Mouse (Mus musculus): ENCODE data around the gene Acsbg2. TPM values are rescaled to one million over a fixed set of nuclear protein-coding genes. Genes with fewer than 3 reads are reported as not detected.
A peak's percentile ranks its signal among the peaks of the same experiment; 100 is the strongest.

Acsbg2 gene
- polyA plus RNA-seq, 1 experiment from 2014 or later = not detected

- WGBS = 92% methylated on average over 8 of the region's 8 CpGs
- Histone ChIP-seq H3K27ac (no peak overlapping the region), H3K36me3 (ENCODE audit: poor library complexity, severe bottlenecking) (no peaks in the 10 kb centered on the region), H3K9me3 (replicated peaks) (no peaks in the 10 kb centered on the region), H3K4me1 (no peaks in the 10 kb centered on the region), H3K4me3 (no peak overlapping the region), H3K27me3 (no peaks in the 10 kb centered on the region), H3K9ac (no peak overlapping the region), H3K4me2 (no peak overlapping the region)
- no peak for ATAC-seq
Measured at GRCm38 (mm10) chr17:56836336-56836735, 37.9 kb downstream of the Acsbg2 start.

GRCm38 (mm10) chr17:56833381-56833780 is 40.9 kb downstream of the Acsbg2 start:
- Histone ChIP-seq H3K36me3 (ENCODE audit: poor library complexity, severe bottlenecking) (no peaks in the 10 kb centered on the region), H3K4me1 (peaks cover 20% of the 10 kb centered on the region), H3K9ac (no peak overlapping the region), H3K27me3 (peaks cover 7% of the 10 kb centered on the region; the same call in 1 of the 2 replicates), H3K4me2 (no peak overlapping the region), H3K4me3 (no peak overlapping the region), H3K9me3 (replicated peaks) (no peaks in the 10 kb centered on the region), H3K27ac (no peak overlapping the region)
- no peak for ATAC-seq
- 92% methylated on average over 1 of the region's 1 CpGs for WGBS

GRCm38 (mm10) chr17:56832918-56833317 is 41.3 kb downstream of the Acsbg2 start:
- ATAC-seq = no peak
- Histone ChIP-seq H3K27ac (no peak overlapping the region), H3K9me3 (replicated peaks) (no peaks in the 10 kb centered on the region), H3K36me3 (ENCODE audit: poor library complexity, severe bottlenecking) (no peaks in the 10 kb centered on the region), H3K27me3 (peaks cover 7% of the 10 kb centered on the region; the same call in 1 of the 2 replicates), H3K4me3 (no peak overlapping the region), H3K9ac (no peak overlapping the region), H3K4me1 (peaks cover 20% of the 10 kb centered on the region), H3K4me2 (no peak overlapping the region)
- 95% methylated on average over 1 of the region's 1 CpGs for WGBS

GRCm38 (mm10) chr17:56831111-56831816 is 43.0 kb downstream of the Acsbg2 start:
- Histone ChIP-seq H3K9ac (peak overlapping the region; percentile 55), H3K9me3 (replicated peaks) (no peaks in the 10 kb centered on the region), H3K27ac (no peak overlapping the region), H3K36me3 (ENCODE audit: poor library complexity, severe bottlenecking) (no peaks in the 10 kb centered on the region), H3K4me1 (peaks cover 20% of the 10 kb centered on the region), H3K4me2 (peak overlapping the region; percentile 76), H3K27me3 (peaks cover 7% of the 10 kb centered on the region; the same call in 1 of the 2 replicates), H3K4me3 (peak overlapping the region; percentile 57)
- under 1% methylated on average over 38 of the region's 42 CpGs for WGBS
- peak; percentile 97 for ATAC-seq

- WGBS = under 1% methylated on average over 35 of the region's 62 CpGs
- Histone ChIP-seq H3K27me3 (peaks cover 7% of the 10 kb centered on the region; the same call in 1 of the 2 replicates), H3K27ac (no peak within 1 kb of the TSS), H3K36me3 (ENCODE audit: poor library complexity, severe bottlenecking) (no peaks in the 10 kb centered on the region), H3K9ac (peak within 1 kb of the TSS; percentile 68), H3K4me1 (peaks cover 20% of the 10 kb centered on the region), H3K9me3 (replicated peaks) (no peaks in the 10 kb centered on the region), H3K4me3 (peak within 1 kb of the TSS; percentile 57), H3K4me2 (peak within 1 kb of the TSS; percentile 76)
- ATAC-seq = no peak
Measured at GRCm38 (mm10) chr17:56830411-56831110, 43.7 kb downstream of the Acsbg2 start, which contains the start of gene Rfx2. Gene Rfx2, minus strand, starts transcription at chr17:56831013.

GRCm38 (mm10) chr17:56829795-56830194 is 44.5 kb downstream of the Acsbg2 start:
- H3K27ac ChIP-seq = no peak overlapping the region
- H3K4me2 ChIP-seq = peak overlapping the region; percentile 76
- H3K4me3 ChIP-seq = peak overlapping the region; percentile 57
- H3K36me3 ChIP-seq (ENCODE audit: poor library complexity, severe bottlenecking) = no peaks in the 10 kb centered on the region
- H3K27me3 ChIP-seq = peaks cover 7% of the 10 kb centered on the region; the same call in 1 of the 2 replicates
- peak overlapping the region; percentile 68 for H3K9ac ChIP-seq
- WGBS = under 1% methylated on average over 27 of the region's 27 CpGs
- no peaks in the 10 kb centered on the region for H3K9me3 ChIP-seq (replicated peaks)
- no peak for ATAC-seq
- peaks cover 20% of the 10 kb centered on the region for H3K4me1 ChIP-seq

GRCm38 (mm10) chr17:56829171-56829570 is 45.1 kb downstream of the Acsbg2 start:
- Histone ChIP-seq H3K9ac (peak overlapping the region; percentile 68; the same call in 1 of the 2 replicates), H3K9me3 (replicated peaks) (no peaks in the 10 kb centered on the region)
- 27% methylated on average over 11 of the region's 11 CpGs for WGBS

GRCm38 (mm10) chr17:56826718-56827117 is 47.5 kb downstream of the Acsbg2 start:
- no peaks in the 10 kb centered on the region for H3K36me3 ChIP-seq (ENCODE audit: poor library complexity, severe bottlenecking)

More at GRCm38 (mm10) chr17:56829171-56829570, 45.1 kb downstream of the Acsbg2 start:
- no peak for ATAC-seq
- no peak overlapping the region for H3K27ac ChIP-seq
- H3K27me3 ChIP-seq = peaks cover 7% of the 10 kb centered on the region; the same call in 1 of the 2 replicates
- no peaks in the 10 kb centered on the region for H3K36me3 ChIP-seq (ENCODE audit: poor library complexity, severe bottlenecking)
- peak overlapping the region; percentile 76 for H3K4me2 ChIP-seq
- peaks cover 20% of the 10 kb centered on the region for H3K4me1 ChIP-seq
- peak overlapping the region; percentile 57 for H3K4me3 ChIP-seq

GRCm38 (mm10) chr17:56823352-56823751 is 50.9 kb downstream of the Acsbg2 start:
- no peak overlapping the region for H3K4me2 ChIP-seq
- H3K4me1 ChIP-seq = peaks cover 13% of the 10 kb centered on the region
- no peaks in the 10 kb centered on the region for H3K27me3 ChIP-seq
- H3K36me3 ChIP-seq (ENCODE audit: poor library complexity, severe bottlenecking) = no peaks in the 10 kb centered on the region
- no peak overlapping the region for H3K27ac ChIP-seq
- no peaks in the 10 kb centered on the region for H3K9me3 ChIP-seq (replicated peaks)
- H3K4me3 ChIP-seq = no peak overlapping the region
- 74% methylated on average over 2 of the region's 2 CpGs for WGBS
- H3K9ac ChIP-seq = no peak overlapping the region
- ATAC-seq = no peak

More at GRCm38 (mm10) chr17:56826718-56827117, 47.5 kb downstream of the Acsbg2 start:
- Histone ChIP-seq H3K4me2 (no peak overlapping the region), H3K4me1 (peaks cover 20% of the 10 kb centered on the region), H3K27ac (no peak overlapping the region), H3K4me3 (no peak overlapping the region), H3K9ac (no peak overlapping the region), H3K27me3 (peaks cover 7% of the 10 kb centered on the region; the same call in 1 of the 2 replicates), H3K9me3 (replicated peaks) (no peaks in the 10 kb centered on the region)
- no peak for ATAC-seq
- WGBS = 98% methylated on average over 2 of the region's 2 CpGs

GRCm38 (mm10) chr17:56822380-56822779 is 51.9 kb downstream of the Acsbg2 start:
- Histone ChIP-seq H3K36me3 (ENCODE audit: poor library complexity, severe bottlenecking) (no peaks in the 10 kb centered on the region), H3K4me2 (no peak overlapping the region), H3K9me3 (replicated peaks) (no peaks in the 10 kb centered on the region), H3K9ac (no peak overlapping the region), H3K4me1 (peaks cover 17% of the 10 kb centered on the region), H3K27ac (no peak overlapping the region), H3K27me3 (no peaks in the 10 kb centered on the region), H3K4me3 (no peak overlapping the region)
- 90% methylated on average over 2 of the region's 2 CpGs for WGBS
- no peak for ATAC-seq

GRCm38 (mm10) chr17:56819694-56820111 is 54.5 kb downstream of the Acsbg2 start:
- ATAC-seq = peak; percentile 34
- peaks cover 29% of the 10 kb centered on the region for H3K4me1 ChIP-seq
- H3K27ac ChIP-seq = no peak overlapping the region

GRCm38 (mm10) chr17:56819032-56819545 is 55.2 kb downstream of the Acsbg2 start:
- no peaks in the 10 kb centered on the region for H3K27me3 ChIP-seq
- ATAC-seq = no peak
- H3K9ac ChIP-seq = no peak overlapping the region
- WGBS = 58% methylated on average over 6 of the region's 6 CpGs
- H3K4me3 ChIP-seq = no peak overlapping the region
- no peaks in the 10 kb centered on the region for H3K36me3 ChIP-seq (ENCODE audit: poor library complexity, severe bottlenecking)
- H3K9me3 ChIP-seq (replicated peaks) = no peaks in the 10 kb centered on the region
- H3K4me1 ChIP-seq = peaks cover 35% of the 10 kb centered on the region
- H3K4me2 ChIP-seq = no peak overlapping the region
- H3K27ac ChIP-seq = no peak overlapping the region

More at GRCm38 (mm10) chr17:56819694-56820111, 54.5 kb downstream of the Acsbg2 start:
- Histone ChIP-seq H3K9ac (0 out of 2 replicates have a peak overlapping the region, but pooled peaks have one; percentile 7), H3K4me3 (no peak overlapping the region), H3K36me3 (ENCODE audit: poor library complexity, severe bottlenecking) (no peaks in the 10 kb centered on the region), H3K9me3 (replicated peaks) (no peaks in the 10 kb centered on the region), H3K4me2 (no peak overlapping the region), H3K27me3 (no peaks in the 10 kb centered on the region)
- WGBS = 81% methylated on average over 8 of the region's 8 CpGs
